Mouse (Mus musculus): ENCODE measurements around the gene Itgae. TPM values are rescaled to one million over a fixed set of nuclear protein-coding genes. Genes with fewer than 3 reads are reported as not detected.

The Itgae gene
- total and polyA plus RNA-seq, 3 experiments, result 0.17 to 0.26 (median 0.21) TPM

GRCm38 (mm10) chr11:73044789-73045188 lies 45.6 kb upstream of the Itgae start:
- H3K9ac ChIP-seq (ENCODE audit: insufficient read depth, low read depth), result no peak overlapping the region

GRCm38 (mm10) chr11:73047542-73047996 lies 42.8 kb upstream of the Itgae start, which contains the start of gene Ncbp3:
Gene Ncbp3 (plus strand): TSS chr11:73047783.
- H3K79me2 ChIP-seq (replicated peaks; ENCODE audit: control insufficient read depth, extremely low read depth, insufficient read depth, poor library complexity, severe bottlenecking), result peaks cover 22% of the 10 kb centered on the region
- in situ Hi-C loops (cut with MboI; ENCODE audit: low pct_ligation_motif_present, low pct_unique_long_range_greater_than_20kb, low sequenced_read_pairs) (loop anchor here (5.0 kb wide), 1 partner anchor 35 kb away; no protein-coding TSS in a partner anchor), dilution Hi-C loops (cut with MboI; ENCODE audit: extremely low pct_ligation_motif_present, extremely low pct_unique_long_range_greater_than_20kb, low sequenced_read_pairs) (no loop called here)
- peaks cover 11 to 43% of the 10 kb centered on the region in 2 experiments for H3K4me1 ChIP-seq (ENCODE audit: control insufficient read depth in 1 of 2, insufficient read depth in 2 of 2)
- H3K4me2 ChIP-seq (ENCODE audit: insufficient read depth, low read depth, poor library complexity, severe bottlenecking), result peak within 1 kb of the TSS; percentile 75
- H3K9ac ChIP-seq (ENCODE audit: insufficient read depth, low read depth), result peak within 1 kb of the TSS; percentile 97
- peaks cover 9 to 23% of the 10 kb centered on the region in 2 experiments for H3K36me3 ChIP-seq (replicated peaks in 1 of 2; ENCODE audit: control insufficient read depth in 1 of 2, insufficient read depth in 1 of 2, low read length in 1 of 2)
- H3K4me3 ChIP-seq (replicated peaks in 1 of 3; ENCODE audit: low read depth in 2 of 3, low read length in 2 of 3, poor library complexity in 1 of 3), result peak within 1 kb of the TSS; percentile 65 to 86 (median 84)
- no peaks in the 10 kb centered on the region for H3K9me3 ChIP-seq (replicated peaks; ENCODE audit: low read length)
- no peaks in the 10 kb centered on the region for H3K27me3 ChIP-seq (replicated peaks)
- peak within 1 kb of the TSS; percentile 26; the same call in 1 of the 2 replicates for H3K27ac ChIP-seq (ENCODE audit: insufficient read depth, low read depth)
- DNase-seq (ENCODE audit: extremely low read depth), result peak; percentile 99
- peak in 1 of 2 experiments; percentile 96; a peak in 2 of 4 replicates for TF ChIP-seq CTCF (conservative IDR thresholded peaks at IDR 0.05 in 1 of 2, IDR thresholded peaks at IDR 0.05 in 1 of 2; ENCODE audit: low read depth in 2 of 2, low read length in 2 of 2)
- no peak for TF ChIP-seq CHD1 (IDR thresholded peaks at IDR 0.05; ENCODE audit: low read depth, low read length)
- TF ChIP-seq EP300 (IDR thresholded peaks at IDR 0.05; ENCODE audit: low read length), result no peak
- peak; percentile 96 for TF ChIP-seq HCFC1 (IDR thresholded peaks at IDR 0.05; ENCODE audit: low read depth, low read length)
- TF ChIP-seq ETS1 (conservative IDR thresholded peaks at IDR 0.05; ENCODE audit: low read depth, low read length), result no peak; the same call in 1 of the 2 replicates
- no peak; the same call in 1 of the 2 replicates for TF ChIP-seq UBTF (IDR thresholded peaks at IDR 0.05; ENCODE audit: low read depth, low read length)
- peak; percentile 96 for TF ChIP-seq TCF12 (IDR thresholded peaks at IDR 0.05; ENCODE audit: low read depth, low read length)
- TF ChIP-seq ZNF384 (IDR thresholded peaks at IDR 0.05; ENCODE audit: low read depth, low read length), result no peak
- TF ChIP-seq NELFE (IDR thresholded peaks at IDR 0.05; ENCODE audit: low read depth, low read length), result peak; percentile 88
- no peak for TF ChIP-seq USF1 (IDR thresholded peaks at IDR 0.05; ENCODE audit: low read depth, low read length)
- TF ChIP-seq POLR2AphosphoS2 (IDR thresholded peaks at IDR 0.05; ENCODE audit: low read depth, low read length), result peak; percentile 67; the same call in 1 of the 2 replicates
- TF ChIP-seq NRF1 (IDR thresholded peaks at IDR 0.05; ENCODE audit: low read depth, low read length), result peak; percentile 53; the same call in 1 of the 2 replicates
- peak; percentile 88 for TF ChIP-seq IRF4 (IDR thresholded peaks at IDR 0.05; ENCODE audit: low read depth, low read length)
- TF ChIP-seq POLR2A (IDR thresholded peaks at IDR 0.05; ENCODE audit: low read depth, low read length), result peak; percentile 96
- peak; percentile 85; the same call in 1 of the 2 replicates for TF ChIP-seq ELF1 (IDR thresholded peaks at IDR 0.05; ENCODE audit: low read depth, low read length)
- no peak for TF ChIP-seq BHLHE40 (IDR thresholded peaks at IDR 0.05; ENCODE audit: low read depth, low read length)
- peak; percentile 86; the same call in 1 of the 2 replicates for TF ChIP-seq KAT2A (IDR thresholded peaks at IDR 0.05; ENCODE audit: insufficient replicate concordance, low read length)
- peak; percentile 99 for TF ChIP-seq GABPA (IDR thresholded peaks at IDR 0.05; ENCODE audit: insufficient replicate concordance, low read depth, low read length)
- no peak for TF ChIP-seq JUN (IDR thresholded peaks at IDR 0.05; ENCODE audit: insufficient read depth, low read depth, low read length)
- no peak for TF ChIP-seq ZC3H11A (IDR thresholded peaks at IDR 0.05; ENCODE audit: low read depth, low read length)
- peak; percentile 83; the same call in 1 of the 2 replicates for TF ChIP-seq MXI1 (IDR thresholded peaks at IDR 0.05; ENCODE audit: low read depth, low read length)
- peak; percentile 85 for TF ChIP-seq TBP (conservative IDR thresholded peaks at IDR 0.05; ENCODE audit: low read depth, low read length)
- no peak for TF ChIP-seq ZKSCAN1 (IDR thresholded peaks at IDR 0.05; ENCODE audit: borderline replicate concordance, low read depth, low read length)
- TF ChIP-seq MYC (IDR thresholded peaks at IDR 0.05; ENCODE audit: low read depth, low read length), result no peak
- TF ChIP-seq E2F4 (IDR thresholded peaks at IDR 0.05; ENCODE audit: insufficient replicate concordance, low read depth, low read length), result peak; percentile 82; the same call in 1 of the 2 replicates
- TF ChIP-seq SMC3 (IDR thresholded peaks at IDR 0.05; ENCODE audit: low read depth, low read length), result no peak
- peak; percentile 97 for TF ChIP-seq MAZ (IDR thresholded peaks at IDR 0.05; ENCODE audit: low read depth, low read length)
- no peak for TF ChIP-seq ZMIZ1 (IDR thresholded peaks at IDR 0.05; ENCODE audit: low read depth, low read length)
- TF ChIP-seq RAD21 (IDR thresholded peaks at IDR 0.05; ENCODE audit: low read depth, low read length), result no peak
- TF ChIP-seq RCOR1 (conservative IDR thresholded peaks at IDR 0.05; ENCODE audit: low read depth, low read length), result no peak

More at GRCm38 (mm10) chr11:73044789-73045188, 45.6 kb upstream of the Itgae start:
- H3K27ac ChIP-seq (ENCODE audit: insufficient read depth, low read depth), result no peak overlapping the region
- no peaks in the 10 kb centered on the region for H3K9me3 ChIP-seq (replicated peaks; ENCODE audit: low read length)
- H3K4me2 ChIP-seq (ENCODE audit: insufficient read depth, low read depth, poor library complexity, severe bottlenecking), result no peak overlapping the region
- peaks cover 7 to 20% of the 10 kb centered on the region in 2 experiments for H3K36me3 ChIP-seq (replicated peaks in 1 of 2; ENCODE audit: control insufficient read depth in 1 of 2, insufficient read depth in 1 of 2, low read length in 1 of 2)
- H3K79me2 ChIP-seq (replicated peaks; ENCODE audit: control insufficient read depth, extremely low read depth, insufficient read depth, poor library complexity, severe bottlenecking), result peaks cover 14% of the 10 kb centered on the region
- peaks cover 11 to 37% of the 10 kb centered on the region in 2 experiments for H3K4me1 ChIP-seq (ENCODE audit: control insufficient read depth in 1 of 2, insufficient read depth in 2 of 2)
- H3K27me3 ChIP-seq (replicated peaks), result no peaks in the 10 kb centered on the region
- dilution Hi-C loops (cut with MboI; ENCODE audit: extremely low pct_ligation_motif_present, extremely low pct_unique_long_range_greater_than_20kb, low sequenced_read_pairs), result no loop called here
- peak in 1 of 2 experiments; percentile 49; a peak in 2 of 4 replicates for TF ChIP-seq CTCF (conservative IDR thresholded peaks at IDR 0.05 in 1 of 2, IDR thresholded peaks at IDR 0.05 in 1 of 2; ENCODE audit: low read depth in 2 of 2, low read length in 2 of 2)
- peak; percentile 22; the same call in 1 of the 2 replicates for TF ChIP-seq SMC3 (IDR thresholded peaks at IDR 0.05; ENCODE audit: low read depth, low read length)
- no peak for TF ChIP-seq POLR2A (IDR thresholded peaks at IDR 0.05; ENCODE audit: low read depth, low read length)
- H3K4me3 ChIP-seq (replicated peaks in 1 of 3; ENCODE audit: low read depth in 2 of 3, low read length in 2 of 3, poor library complexity in 1 of 3), result no peak overlapping the region
- DNase-seq (ENCODE audit: extremely low read depth), result no peak
- in situ Hi-C loops (cut with MboI; ENCODE audit: low pct_ligation_motif_present, low pct_unique_long_range_greater_than_20kb, low sequenced_read_pairs), result loop anchor here (5.0 kb wide), 1 partner anchor 32 kb away; no protein-coding TSS in a partner anchor

Measured in CH12.LX (cell line).